Mouse (Mus musculus) kidney, adult 9 months (tissue): ENCODE results near the gene Rpl10a.

ENCODE experiments used
- DNase-seq: peaks from one replicate; pipeline ENCODE4 v3.0.0; 2022

The Rpl10a gene

DNA sequence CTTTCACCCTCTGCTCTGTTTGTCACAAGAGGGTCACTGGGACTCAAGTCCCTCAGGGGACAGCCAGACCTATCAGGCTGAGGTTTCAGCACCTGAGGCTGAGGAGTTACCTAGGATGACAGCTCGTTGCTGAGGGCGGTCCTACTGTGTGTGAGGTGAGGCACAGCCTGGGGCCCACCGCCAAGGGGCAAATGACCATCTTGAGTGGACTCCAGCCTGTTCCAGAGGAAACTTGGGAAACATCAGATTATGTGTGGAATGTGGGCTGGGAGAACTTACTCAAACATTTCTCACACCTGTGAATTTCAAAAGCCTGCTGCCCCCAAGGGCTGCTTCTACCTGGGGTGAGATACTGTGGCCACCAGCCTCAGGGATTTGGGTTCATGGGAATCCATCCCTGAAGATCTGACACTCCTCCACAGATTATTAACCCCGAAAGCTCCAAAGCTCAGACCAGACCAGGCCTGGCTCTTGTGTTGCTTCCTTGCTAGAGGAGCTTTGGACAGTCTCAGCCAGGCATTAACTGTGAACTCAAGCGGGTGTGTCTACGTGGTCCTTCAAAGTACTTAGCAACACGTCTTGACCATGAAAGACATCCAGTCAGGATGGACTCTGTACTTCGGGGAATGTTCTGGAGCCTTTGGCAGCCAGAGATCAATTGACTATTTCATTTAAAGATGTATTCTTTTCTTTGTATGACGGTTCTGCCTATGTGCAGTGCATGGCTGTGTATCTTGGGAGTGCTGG is 32.4 kb downstream of the Rpl10a start:
- no peak for DNase-seq

DNA sequence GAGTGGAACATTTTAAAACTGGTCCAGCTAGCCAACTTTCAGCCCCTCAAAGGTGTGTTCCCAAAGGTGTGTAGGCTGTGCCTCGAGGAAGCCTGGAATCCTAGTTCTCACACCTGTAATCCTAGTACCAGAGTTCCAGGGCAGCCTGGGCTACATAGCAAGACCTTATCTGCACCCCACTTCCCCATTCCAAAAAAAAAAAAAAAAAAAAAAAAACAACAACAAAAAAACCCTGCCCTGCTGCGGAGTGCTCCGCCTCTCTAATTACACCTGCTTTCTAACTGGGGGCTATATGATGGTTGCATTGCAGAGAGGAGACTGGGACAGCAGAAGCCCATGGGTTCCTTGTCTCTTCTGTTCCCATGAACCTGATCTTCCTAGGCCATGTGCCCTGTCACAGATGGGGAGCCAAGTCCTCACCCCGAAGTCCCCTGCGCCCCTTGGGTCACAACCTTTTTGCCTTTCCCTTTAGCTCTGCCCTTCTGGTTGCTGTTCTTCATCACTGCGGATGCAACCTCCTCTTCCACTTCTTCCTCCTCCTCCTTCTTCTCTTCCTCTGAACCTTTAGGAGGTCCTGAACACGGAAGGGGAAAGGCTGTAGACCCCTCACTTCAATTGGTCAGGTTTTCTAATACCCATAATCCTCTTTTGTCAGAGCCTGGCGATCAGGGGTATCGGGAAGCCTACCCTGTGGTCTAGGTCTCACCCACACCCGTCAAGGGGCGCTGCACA is 33.8 kb downstream of the Rpl10a start:
- no peak for DNase-seq

GRCm38 (mm10) chr17:28362653-28363292 is 34.5 kb downstream of the Rpl10a start:
- DNase-seq: no peak

DNA sequence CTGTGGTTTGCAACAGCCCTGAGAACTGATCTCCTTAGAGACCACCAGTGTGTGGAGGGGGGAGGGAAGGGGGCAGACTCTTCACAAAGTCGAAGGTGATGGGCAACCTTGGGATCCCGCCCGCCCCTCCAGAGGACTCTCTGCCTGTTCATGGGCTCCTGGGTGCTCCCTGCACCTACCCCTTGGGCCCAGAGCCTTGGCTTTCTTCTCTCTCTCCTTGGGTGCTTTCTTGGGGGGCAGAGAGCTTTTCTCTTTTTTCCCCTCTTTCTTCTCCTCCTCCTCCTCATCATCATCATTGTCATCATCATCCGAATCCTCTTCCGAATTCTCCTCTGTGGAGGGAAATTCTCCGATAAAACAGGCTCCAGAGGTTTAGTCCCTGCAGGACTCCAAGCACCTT is 35.2 kb downstream of the Rpl10a start:
- no peak for DNase-seq

GRCm38 (mm10) chr17:28365122-28365521 is 36.9 kb downstream of the Rpl10a start, which contains the start of gene Tulp1:
Tulp1 (minus strand) TSS chr17:28365222.
- no peak for DNase-seq

GRCm38 (mm10) chr17:28368449-28368848 is 40.2 kb downstream of the Rpl10a start:
- peak; percentile 83 for DNase-seq

DNA sequence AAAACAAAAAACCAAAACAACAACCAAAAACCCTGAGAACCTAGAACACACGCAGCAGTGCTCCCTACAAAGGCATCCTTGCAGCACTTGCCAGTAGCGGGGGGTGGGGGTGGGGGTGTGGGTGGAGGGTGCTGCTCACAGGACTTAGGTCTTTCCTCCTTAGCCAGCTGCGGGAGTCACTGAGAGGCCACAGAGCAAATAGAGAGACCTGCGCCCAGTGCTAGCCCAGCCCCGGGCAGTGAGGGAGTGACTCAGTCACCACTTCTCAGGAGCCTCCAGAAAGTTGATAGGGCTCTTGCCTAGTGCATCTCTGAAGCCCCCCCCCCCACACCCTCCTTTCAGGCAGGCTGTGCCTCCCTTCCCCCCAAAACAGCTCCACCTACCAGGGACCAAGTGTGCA is 40.8 kb downstream of the Rpl10a start:
- DNase-seq: no peak

DNA sequence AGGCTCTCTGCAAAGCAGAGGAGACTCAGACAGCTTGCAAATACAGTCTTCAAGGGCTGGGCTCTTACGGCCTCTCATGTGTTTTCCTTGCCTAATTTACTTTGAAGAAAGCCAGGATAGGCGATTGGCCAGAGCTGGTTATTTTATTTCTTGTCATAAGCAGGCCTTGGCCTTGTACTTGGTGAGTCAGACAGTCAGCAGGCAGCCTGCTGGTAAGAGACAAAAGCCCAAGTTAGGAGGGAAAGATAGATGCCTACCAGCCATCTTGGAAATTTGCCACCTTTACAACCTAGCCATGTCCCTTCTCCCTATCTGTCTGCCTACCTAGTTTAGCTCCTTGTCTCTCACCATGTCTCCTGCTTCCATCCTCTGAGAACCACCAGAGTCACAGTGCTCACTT is 43.0 kb downstream of the Rpl10a start:
- DNase-seq: no peak

DNA sequence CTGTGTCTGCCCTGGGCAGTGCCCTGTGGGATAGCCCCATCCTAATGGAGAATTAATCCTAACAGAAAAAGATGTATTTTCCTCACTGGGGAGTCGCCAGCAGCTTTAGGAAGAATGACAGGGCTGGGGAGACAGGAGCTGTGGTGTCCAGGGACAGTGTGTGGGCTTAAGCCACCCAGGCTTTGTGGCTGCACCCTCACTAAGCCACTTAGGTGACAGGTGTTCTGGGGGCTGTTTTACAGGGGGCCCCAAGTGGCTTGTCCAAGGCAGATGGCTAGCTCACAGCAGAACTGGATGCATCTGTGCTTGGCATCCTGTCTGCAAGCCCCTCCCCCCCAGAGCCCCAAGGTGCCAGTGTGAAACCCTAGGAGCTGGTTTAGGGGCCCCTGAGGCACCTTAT is 43.7 kb downstream of the Rpl10a start:
- no peak for DNase-seq

GRCm38 (mm10) chr17:28373821-28374220 is 45.5 kb downstream of the Rpl10a start:
- peak; percentile 47 for DNase-seq

- DNase-seq: no peak
These were observed 46.2 kb downstream of the Rpl10a start for GRCm38 (mm10) chr17:28374494-28374893.

- no peak for DNase-seq
These were observed 47.4 kb downstream of the Rpl10a start for GRCm38 (mm10) chr17:28375592-28376061.

- no peak for DNase-seq
These were observed 52.0 kb downstream of the Rpl10a start for GRCm38 (mm10) chr17:28380255-28380654.
